Mouse (Mus musculus) MEL (cell line): ENCODE results near the gene Anln. TPM values are rescaled to one million over a fixed set of nuclear protein-coding genes. Genes with fewer than 3 reads are reported as not detected.

Experiments used
- DNase-seq: peaks from one replicate; pipeline ENCODE4 v3.0.0; 2011; ENCODE audit warnings: low read depth, low spot score
- H3K27ac ChIP-seq: 2 replicates; pipeline ENCODE4 v1.5.1; 2012; ENCODE audit warnings: low read depth, mild to moderate bottlenecking, control low read depth, low read length, moderate library complexity; ENCODE audit not compliant: control insufficient read depth
- H3K27me3 ChIP-seq, 2 experiments: fragments of 150-350 bp in 1 of 2; sonication (generic) in 1 of 2; 2 replicates each; pipeline ENCODE4 v1.6.1; 2012; ENCODE audit warnings: low read length in 2 of 2, mild to moderate bottlenecking in 2 of 2, improper control_type of control experiment in 1 of 2, moderate library complexity in 1 of 2; ENCODE audit not compliant: insufficient read depth in 2 of 2, control insufficient read depth in 1 of 2
- H3K36me3 ChIP-seq, 2 experiments: 2 replicates each; pipeline ENCODE4 v1.6.1; 2012 to 2014; ENCODE audit warnings: low read length in 2 of 2, improper control_type of control experiment in 1 of 2, inconsistent platforms in 1 of 2, mild to moderate bottlenecking in 1 of 2; ENCODE audit not compliant: insufficient read depth in 2 of 2, control insufficient read depth in 1 of 2
- H3K4me1 ChIP-seq, 2 experiments: fragments of 150-350 bp in 1 of 2; sonication (generic) in 1 of 2; 2 replicates each; pipeline ENCODE4 v1.6.1; 2012; ENCODE audit warnings: low read length in 2 of 2, improper control_type of control experiment in 1 of 2, mild to moderate bottlenecking in 1 of 2; ENCODE audit not compliant: insufficient read depth in 2 of 2, control insufficient read depth in 1 of 2
- H3K4me3 ChIP-seq, 2 experiments: fragments of 150-350 bp in 1 of 2; sonication (generic) in 1 of 2; 2 replicates each; pipeline ENCODE4 v1.5.1; 2012; ENCODE audit warnings: low read depth in 2 of 2, low read length in 2 of 2, mild to moderate bottlenecking in 2 of 2, moderate library complexity in 2 of 2, control low read depth in 1 of 2, improper control_type of control experiment in 1 of 2; ENCODE audit not compliant: control insufficient read depth in 1 of 2, insufficient read depth in 1 of 2
- H3K79me2 ChIP-seq: 2 replicates; pipeline ENCODE4 v1.6.1; 2012; ENCODE audit warnings: mild to moderate bottlenecking, low read length, moderate library complexity; ENCODE audit not compliant: control insufficient read depth, poor library complexity, insufficient read depth
- H3K9ac ChIP-seq: 2 replicates; pipeline ENCODE4 v1.6.1; 2012; ENCODE audit warnings: low read depth, mild to moderate bottlenecking, control low read depth, low read length, moderate library complexity; ENCODE audit not compliant: control insufficient read depth, poor library complexity, severe bottlenecking
- H3K9me3 ChIP-seq: fragments of 150-350 bp; sonication (generic); replicated peaks from 2 replicates; pipeline ENCODE4 v1.6.1; 2012; ENCODE audit warnings: mild to moderate bottlenecking, low read length, improper control_type of control experiment, moderate library complexity; ENCODE audit not compliant: insufficient read depth
- BHLHE40 ChIP-seq: IDR thresholded peaks from 2 replicates; pipeline ENCODE4 v1.6.1; 2012; ENCODE audit warnings: low read depth, mild to moderate bottlenecking, inconsistent platforms, low read length, improper control_type of control experiment, borderline replicate concordance
- CHD1 ChIP-seq: IDR thresholded peaks from 2 replicates; pipeline ENCODE4 v1.6.1; 2012; ENCODE audit warnings: low read depth, mild to moderate bottlenecking, inconsistent platforms, low read length, improper control_type of control experiment
- CHD2 ChIP-seq: IDR thresholded peaks from 2 replicates; pipeline ENCODE4 v1.6.1; 2011; ENCODE audit warnings: low read length, improper control_type of control experiment
- ELF1 ChIP-seq: IDR thresholded peaks from 2 replicates; pipeline ENCODE4 v1.6.1; 2014; ENCODE audit warnings: low read depth, mild to moderate bottlenecking, inconsistent platforms, low read length, improper control_type of control experiment, moderate library complexity
- EP300 ChIP-seq, 2 experiments: IDR thresholded peaks; 2 replicates each; pipeline ENCODE4 v1.6.1; 2011; ENCODE audit warnings: improper control_type of control experiment in 2 of 2, low read length in 2 of 2, low read depth in 1 of 2, mild to moderate bottlenecking in 1 of 2
- ETS1 ChIP-seq: IDR thresholded peaks from 2 replicates; pipeline ENCODE4 v1.6.1; 2012; ENCODE audit warnings: low read depth, mild to moderate bottlenecking, inconsistent platforms, low read length, improper control_type of control experiment, moderate library complexity
- GATA1 ChIP-seq: IDR thresholded peaks from 2 replicates; pipeline ENCODE4 v1.6.1; 2011; ENCODE audit warnings: low read depth, low read length, improper control_type of control experiment
- HCFC1 ChIP-seq: IDR thresholded peaks from 2 replicates; pipeline ENCODE4 v1.6.1; 2012; ENCODE audit warnings: low read depth, mild to moderate bottlenecking, inconsistent platforms, low read length, improper control_type of control experiment, moderate library complexity
- JUND ChIP-seq: IDR thresholded peaks from 2 replicates; pipeline ENCODE4 v1.6.1; 2011; ENCODE audit warnings: low read depth, mild to moderate bottlenecking, improper control_type of control experiment, low read length
- MAFK ChIP-seq: IDR thresholded peaks from 2 replicates; pipeline ENCODE4 v1.6.1; 2011; ENCODE audit warnings: low read depth, mild to moderate bottlenecking, low read length, improper control_type of control experiment, borderline replicate concordance
- MAZ ChIP-seq: IDR thresholded peaks from 2 replicates; pipeline ENCODE4 v1.6.1; 2012; ENCODE audit warnings: low read depth, mild to moderate bottlenecking, inconsistent platforms, low read length, improper control_type of control experiment
- MEF2A ChIP-seq: IDR thresholded peaks from 2 replicates; pipeline ENCODE4 v1.6.1; 2014; ENCODE audit warnings: low read depth, mild to moderate bottlenecking, inconsistent platforms, low read length, improper control_type of control experiment; ENCODE audit not compliant: poor library complexity, insufficient replicate concordance, severe bottlenecking; ENCODE audit errors: extremely low read depth
- MXI1 ChIP-seq: IDR thresholded peaks from 2 replicates; pipeline ENCODE4 v1.6.1; 2011; ENCODE audit warnings: mild to moderate bottlenecking, low read depth, low read length, improper control_type of control experiment
- MYB ChIP-seq: IDR thresholded peaks from 2 replicates; pipeline ENCODE4 v1.6.1; 2011; ENCODE audit warnings: mild to moderate bottlenecking, low read depth, low read length, improper control_type of control experiment
- MYC ChIP-seq: IDR thresholded peaks from 2 replicates; pipeline ENCODE4 v1.6.1; 2011; ENCODE audit warnings: low read depth, mild to moderate bottlenecking, low read length, improper control_type of control experiment, moderate library complexity
- NELFE ChIP-seq: IDR thresholded peaks from 2 replicates; pipeline ENCODE4 v1.6.1; 2011; ENCODE audit warnings: low read depth, low read length, improper control_type of control experiment
- NRF1 ChIP-seq: IDR thresholded peaks from 2 replicates; pipeline ENCODE4 v1.6.1; 2014; ENCODE audit warnings: low read depth, mild to moderate bottlenecking, inconsistent platforms, low read length, improper control_type of control experiment, moderate library complexity; ENCODE audit not compliant: poor library complexity, insufficient read depth, severe bottlenecking
- POLR2A ChIP-seq, 2 experiments: IDR thresholded peaks; 2 replicates each; pipeline ENCODE4 v1.6.1; 2011 to 2012; ENCODE audit warnings: low read length in 2 of 2, mild to moderate bottlenecking in 2 of 2, control low read depth in 1 of 2, improper control_type of control experiment in 1 of 2, low read depth in 1 of 2, moderate library complexity in 1 of 2; ENCODE audit not compliant: control insufficient read depth in 1 of 2, insufficient read depth in 1 of 2, poor library complexity in 1 of 2
- POLR2AphosphoS2 ChIP-seq: IDR thresholded peaks from 2 replicates; pipeline ENCODE4 v1.6.1; 2011; ENCODE audit warnings: low read length, improper control_type of control experiment
- RAD21 ChIP-seq: IDR thresholded peaks from 2 replicates; pipeline ENCODE4 v1.6.1; 2011; ENCODE audit warnings: mild to moderate bottlenecking, low read depth, low read length, improper control_type of control experiment
- RCOR1 ChIP-seq: IDR thresholded peaks from 2 replicates; pipeline ENCODE4 v1.6.1; 2012; ENCODE audit warnings: low read depth, mild to moderate bottlenecking, inconsistent platforms, low read length, improper control_type of control experiment
- SIN3A ChIP-seq: IDR thresholded peaks from 2 replicates; pipeline ENCODE4 v1.6.1; 2012; ENCODE audit warnings: low read length, improper control_type of control experiment, inconsistent platforms
- TBP ChIP-seq: IDR thresholded peaks from 2 replicates; pipeline ENCODE4 v1.8.0; 2011; ENCODE audit warnings: low read depth, low read length, improper control_type of control experiment
- TCF12 ChIP-seq: IDR thresholded peaks from 2 replicates; pipeline ENCODE4 v1.6.1; 2014; ENCODE audit warnings: low read depth, mild to moderate bottlenecking, inconsistent platforms, low read length, improper control_type of control experiment, moderate library complexity
- UBTF ChIP-seq: IDR thresholded peaks from 2 replicates; pipeline ENCODE4 v1.6.1; 2012; ENCODE audit warnings: low read depth, mild to moderate bottlenecking, inconsistent platforms, low read length, improper control_type of control experiment, moderate library complexity, borderline replicate concordance; ENCODE audit not compliant: insufficient read depth
- USF1 ChIP-seq: IDR thresholded peaks from 2 replicates; pipeline ENCODE4 v1.6.1; 2014; ENCODE audit warnings: low read depth, mild to moderate bottlenecking, inconsistent platforms, low read length, improper control_type of control experiment, moderate library complexity
- USF2 ChIP-seq, 2 experiments: IDR thresholded peaks; 2 replicates each; pipeline ENCODE4 v1.6.1; 2011 to 2012; ENCODE audit warnings: improper control_type of control experiment in 2 of 2, low read length in 2 of 2, borderline replicate concordance in 1 of 2, inconsistent platforms in 1 of 2, low read depth in 1 of 2, mild to moderate bottlenecking in 1 of 2; ENCODE audit not compliant: insufficient read depth in 1 of 2
- ZC3H11A ChIP-seq: IDR thresholded peaks from 2 replicates; pipeline ENCODE4 v1.6.1; 2012; ENCODE audit warnings: low read depth, mild to moderate bottlenecking, inconsistent platforms, low read length, improper control_type of control experiment
- ZKSCAN1 ChIP-seq: IDR thresholded peaks from 2 replicates; pipeline ENCODE4 v1.6.1; 2012; ENCODE audit warnings: low read depth, mild to moderate bottlenecking, inconsistent platforms, low read length, improper control_type of control experiment, moderate library complexity
- ZMIZ1 ChIP-seq: IDR thresholded peaks from 2 replicates; pipeline ENCODE4 v1.6.1; 2012; ENCODE audit warnings: low read depth, mild to moderate bottlenecking, inconsistent platforms, low read length, improper control_type of control experiment, moderate library complexity
- ZNF384 ChIP-seq: IDR thresholded peaks from 2 replicates; pipeline ENCODE4 v1.6.1; 2012; ENCODE audit warnings: low read depth, mild to moderate bottlenecking, inconsistent platforms, low read length, improper control_type of control experiment
- polyA plus RNA-seq, 2 experiments: library from polyadenylated mRNA; stranded (reverse) in 1 of 2; unstranded in 1 of 2; fragments of >175 nt in 1 of 2; fragments of >200 nt in 1 of 2; gene quantifications; 2 replicates each; pipeline versions ENCODE4 v1.2.1 to v1.2.4; 2012; ENCODE audit warnings: low replicate concordance in 2 of 2, low read depth in 1 of 2; ENCODE audit not compliant: insufficient read length in 2 of 2, insufficient read depth in 1 of 2, missing spikeins in 1 of 2
- total RNA-seq: library from RNA; depleted of rRNA; stranded (reverse); fragments of 300-350 nt; gene quantifications from 2 replicates; pipeline ENCODE4 v1.2.3, GENCODE M21; 2012

Gene Anln
- total and polyA plus RNA-seq, 3 experiments = 93.3 to 114 (median 93.3) TPM

DNA sequence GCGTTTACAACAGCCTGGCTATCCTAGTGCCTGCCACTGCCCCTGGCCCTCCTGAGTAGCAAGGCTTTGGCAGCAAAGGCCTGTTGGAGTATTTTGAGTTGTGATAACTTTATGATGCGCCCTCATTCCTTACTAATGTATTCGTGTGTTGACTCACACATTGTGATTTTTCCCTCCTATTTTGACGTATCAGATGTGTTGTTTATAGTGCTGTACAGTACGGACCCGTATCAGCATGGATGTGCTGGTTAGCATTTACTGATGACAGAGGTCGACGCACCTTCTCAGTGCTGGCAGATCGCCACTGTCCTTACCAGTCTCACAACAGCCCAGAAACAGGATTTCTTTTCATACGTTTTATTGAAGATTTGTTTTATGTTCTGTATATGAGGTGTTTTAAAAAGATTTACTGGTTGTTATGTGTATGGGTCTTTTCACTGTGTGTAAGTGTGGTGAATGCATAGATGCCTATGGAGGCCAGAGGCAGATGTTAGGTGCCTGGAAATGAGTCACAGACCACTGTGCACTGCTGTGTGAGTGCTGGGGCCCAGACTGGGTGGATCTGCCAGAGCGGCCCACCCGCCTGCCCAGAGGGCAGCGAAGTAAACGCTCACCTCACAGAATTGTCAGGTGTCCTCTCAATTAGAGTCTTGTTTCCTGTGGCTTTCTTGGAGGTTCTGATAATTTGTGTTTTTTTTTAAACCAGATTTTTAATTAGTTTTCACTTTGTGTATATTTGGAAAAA is 39.9 kb upstream of the Anln start (continued):
- TF ChIP-seq ZKSCAN1 (no peak), ZMIZ1 (0 out of 2 replicates have a peak, but pooled peaks have one; percentile 3), NELFE (no peak; the same call in 1 of the 2 replicates), ZNF384 (0 out of 2 replicates have a peak, but pooled peaks have one; percentile 9)

DNA sequence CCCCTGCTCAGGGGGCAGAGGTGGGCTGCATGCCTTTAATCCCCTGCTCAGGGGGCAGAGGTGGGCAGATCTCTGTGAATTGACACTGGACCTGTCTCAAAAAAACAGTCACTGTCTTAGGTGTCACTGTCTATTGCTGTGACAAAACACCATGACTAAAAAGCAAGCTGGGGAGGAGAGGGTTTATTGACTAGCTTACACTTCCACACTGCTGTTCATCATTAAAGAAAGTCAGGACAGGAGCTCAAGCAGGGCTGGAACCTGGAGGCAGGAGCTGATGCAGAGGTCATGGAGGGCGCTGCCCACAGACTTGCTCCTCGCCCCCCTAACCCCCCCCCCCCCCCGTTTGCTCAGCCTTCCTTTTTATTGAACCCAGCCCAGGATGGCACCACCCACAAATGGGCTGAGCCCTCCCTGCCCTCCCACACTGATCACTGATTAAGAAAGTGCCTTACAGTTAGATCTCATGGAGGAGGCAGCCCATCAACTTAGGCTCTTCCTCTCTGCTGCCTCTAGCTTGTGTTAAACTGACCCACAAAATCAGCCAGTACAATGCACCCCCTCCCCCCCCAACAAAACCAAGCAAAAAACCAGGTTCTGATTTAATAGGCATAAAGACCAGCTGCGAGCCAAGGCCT is 39.2 kb upstream of the Anln start:
- no peaks in the 10 kb centered on the region for H3K27me3 ChIP-seq
- peak overlapping the region; percentile 1 to 3; a peak in 2 of 4 replicates for H3K4me3 ChIP-seq
- H3K9ac ChIP-seq = peak overlapping the region; percentile 24; the same call in 1 of the 2 replicates
- peaks cover 37 to 39% of the 10 kb centered on the region in 2 experiments for H3K4me1 ChIP-seq
- peak overlapping the region; percentile 70 for H3K27ac ChIP-seq
- peaks cover 0 to 40% of the 10 kb centered on the region in 2 experiments; a peak in 2 of 4 replicates for H3K36me3 ChIP-seq
- no peaks in the 10 kb centered on the region for H3K9me3 ChIP-seq
- H3K79me2 ChIP-seq = no peaks in the 10 kb centered on the region
- DNase-seq = peak; percentile 84
- TF ChIP-seq EP300 (IDR thresholded peaks at IDR 0.05; ENCODE audit: low read depth in 1 of 2, low read length in 2 of 2) (peak; percentile 28 to 36; a peak in 3 of 4 replicates), MEF2A (no peak), TBP (peak; percentile 55; the same call in 1 of the 2 replicates), ZC3H11A (no peak), HCFC1 (0 out of 2 replicates have a peak, but pooled peaks have one; percentile 54), UBTF (no peak), CHD1 (no peak; the same call in 1 of the 2 replicates), NRF1 (no peak), GATA1 (peak; percentile 52; the same call in 1 of the 2 replicates), RAD21 (no peak), ZMIZ1 (peak; percentile 94), POLR2A (IDR thresholded peaks at IDR 0.05; ENCODE audit: control insufficient read depth in 1 of 2, insufficient read depth in 1 of 2, low read depth in 1 of 2, low read length in 2 of 2, poor library complexity in 1 of 2) (peak in 1 of 2 experiments; percentile 74; a peak in 2 of 4 replicates), MXI1 (no peak), RCOR1 (0 out of 2 replicates have a peak, but pooled peaks have one; percentile 33), POLR2AphosphoS2 (peak; percentile 65), NELFE (peak; percentile 74), USF2 (IDR thresholded peaks at IDR 0.05; ENCODE audit: borderline replicate concordance in 1 of 2, insufficient read depth in 1 of 2, low read depth in 1 of 2, low read length in 2 of 2) (no peak), MYB (0 out of 2 replicates have a peak, but pooled peaks have one; percentile 30), JUND (no peak), MYC (no peak), ETS1 (no peak; the same call in 1 of the 2 replicates), MAZ (no peak; the same call in 1 of the 2 replicates), CHD2 (0 out of 2 replicates have a peak, but pooled peaks have one; percentile 13), BHLHE40 (no peak), TCF12 (peak; percentile 44), MAFK (no peak), SIN3A (no peak), ELF1 (no peak), USF1 (no peak)
